Mouse (Mus musculus): Measurements from ENCODE around the gene Glyctk.

The Glyctk gene

DNA sequence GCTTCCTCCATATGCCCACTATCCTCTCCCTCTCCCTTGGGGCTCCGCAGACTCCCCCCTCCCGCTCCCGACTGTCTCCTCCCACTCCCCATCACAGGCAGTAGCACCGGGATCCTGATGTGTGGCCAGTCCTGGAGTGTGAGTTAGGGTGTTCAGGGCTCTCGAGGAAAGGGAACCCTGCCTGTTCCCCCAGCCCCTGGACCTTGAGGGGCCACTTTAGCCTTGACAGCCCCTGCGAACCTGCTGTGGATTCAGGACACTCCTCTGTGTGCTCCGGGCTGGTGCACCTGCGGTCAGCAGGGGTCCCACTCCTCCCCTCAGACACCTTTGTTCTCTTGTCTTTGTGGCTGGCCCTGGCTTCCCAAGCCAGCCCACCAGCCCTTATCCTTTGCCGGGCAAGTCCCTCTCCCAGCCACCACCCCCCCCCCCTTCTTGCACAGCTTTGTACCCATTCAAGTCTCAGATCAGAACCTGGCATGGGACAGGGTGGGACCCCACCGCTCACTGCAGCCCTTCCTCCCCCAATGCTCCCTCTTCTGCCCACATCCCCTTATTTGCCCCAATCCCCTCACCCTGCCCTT lies 10.0 kb downstream of the Glyctk start:
- no peak for DNase-seq (ENCODE audit: low read depth, low spot score)

DNA sequence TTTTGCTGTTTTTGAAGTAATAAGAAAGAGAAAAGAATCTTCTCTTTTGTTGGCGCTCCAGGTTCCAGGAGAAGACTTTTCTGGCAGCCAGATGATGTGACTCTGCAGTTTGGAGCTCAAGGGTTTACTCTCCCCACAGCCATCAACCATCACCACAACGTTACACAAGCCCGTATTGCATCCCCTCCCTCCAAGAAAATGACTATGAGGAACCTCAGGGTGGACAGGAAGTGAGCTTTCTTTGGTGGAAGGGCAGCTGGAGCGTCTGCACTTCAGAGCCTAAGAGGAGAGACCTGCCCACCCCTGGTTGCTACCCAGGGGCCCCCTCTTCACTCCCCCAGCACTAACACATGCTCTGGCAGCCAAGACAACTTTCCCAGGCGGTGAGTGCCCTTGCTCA lies 10.7 kb downstream of the Glyctk start:
- DNase-seq (ENCODE audit: low read depth, low spot score), result no peak

DNA sequence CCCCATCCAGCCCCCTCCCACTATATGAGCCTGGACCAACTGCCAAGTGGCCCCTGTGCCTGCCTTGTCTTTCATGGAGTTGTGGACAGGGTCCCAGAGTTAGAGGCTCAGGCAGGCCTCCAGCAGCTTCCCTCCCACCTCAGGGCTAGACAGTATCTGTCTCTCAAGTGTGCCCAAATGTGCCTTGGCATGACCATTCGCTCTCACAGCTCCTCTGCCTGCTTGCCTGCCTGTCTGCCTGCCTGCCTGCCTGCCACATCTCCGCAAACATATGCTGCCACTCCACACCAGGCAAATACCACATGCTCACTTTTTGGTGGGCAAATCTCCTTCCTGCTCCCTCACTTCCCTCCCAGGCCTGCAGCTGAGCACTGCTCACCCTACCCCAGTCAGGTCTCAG lies 12.4 kb downstream of the Glyctk start:
- no peak for DNase-seq (ENCODE audit: low read depth, low spot score)

DNA sequence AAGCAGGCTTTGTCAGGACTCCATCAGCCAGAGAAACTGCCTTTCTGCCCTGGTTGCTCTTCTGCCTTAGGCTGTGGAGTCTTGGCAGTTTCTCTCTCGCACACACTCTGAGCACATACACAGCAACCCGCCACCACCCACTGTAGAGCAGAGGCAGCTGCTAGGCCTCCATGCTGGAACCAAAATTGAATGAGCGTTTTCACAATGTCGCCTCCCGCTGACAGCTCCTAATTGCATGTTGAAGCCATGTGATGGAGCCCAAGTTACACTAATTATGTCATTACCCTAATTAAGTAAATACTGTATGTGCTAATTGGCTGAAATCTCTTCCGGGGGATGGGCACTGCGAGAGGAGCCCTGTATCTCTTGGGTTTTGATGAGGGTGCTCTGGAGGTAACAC lies 13.8 kb downstream of the Glyctk start:
- no peak for DNase-seq (ENCODE audit: low read depth, low spot score)

DNA sequence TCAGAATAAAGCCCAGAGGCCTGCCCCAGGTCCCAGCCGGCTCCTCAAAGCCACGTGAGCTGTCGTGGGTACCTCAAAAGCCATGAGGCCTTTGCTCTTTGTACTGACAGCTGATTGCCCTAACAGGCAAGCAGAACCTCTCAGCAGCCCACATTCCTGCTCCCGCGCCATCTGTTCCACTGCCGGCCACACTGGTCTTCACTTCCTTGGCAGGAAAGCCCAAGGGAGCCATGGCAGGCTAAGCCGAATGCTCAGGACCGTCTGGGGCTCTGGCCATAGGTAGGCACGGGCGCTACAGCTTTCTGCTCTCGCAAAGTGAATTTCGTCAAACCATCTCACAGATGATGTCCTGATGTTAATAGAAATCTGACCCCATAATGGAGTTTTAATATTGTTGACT lies 16.0 kb downstream of the Glyctk start:
- no peak for DNase-seq (ENCODE audit: low read depth, low spot score)

DNA sequence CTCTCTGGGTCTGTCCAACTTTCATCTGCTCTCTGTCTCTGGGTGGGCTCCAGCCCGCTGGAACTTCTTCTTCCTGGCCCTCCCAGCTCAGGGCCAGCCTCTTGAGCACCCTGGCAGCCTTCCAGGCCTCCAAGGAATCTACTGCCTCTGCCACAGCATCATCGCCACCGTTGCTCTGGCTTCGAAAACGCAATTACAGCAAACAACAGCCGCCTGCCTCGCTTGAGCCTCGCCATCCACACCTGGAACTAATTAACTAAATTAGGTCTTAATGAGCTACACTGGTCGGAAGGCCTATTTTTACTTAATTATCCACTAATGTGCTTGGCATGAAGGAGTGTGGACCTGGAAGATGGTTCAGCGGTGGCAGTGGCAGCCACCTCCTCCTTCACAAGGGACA lies 18.2 kb downstream of the Glyctk start:
- DNase-seq (ENCODE audit: low read depth, low spot score), result peak; percentile 64

DNA sequence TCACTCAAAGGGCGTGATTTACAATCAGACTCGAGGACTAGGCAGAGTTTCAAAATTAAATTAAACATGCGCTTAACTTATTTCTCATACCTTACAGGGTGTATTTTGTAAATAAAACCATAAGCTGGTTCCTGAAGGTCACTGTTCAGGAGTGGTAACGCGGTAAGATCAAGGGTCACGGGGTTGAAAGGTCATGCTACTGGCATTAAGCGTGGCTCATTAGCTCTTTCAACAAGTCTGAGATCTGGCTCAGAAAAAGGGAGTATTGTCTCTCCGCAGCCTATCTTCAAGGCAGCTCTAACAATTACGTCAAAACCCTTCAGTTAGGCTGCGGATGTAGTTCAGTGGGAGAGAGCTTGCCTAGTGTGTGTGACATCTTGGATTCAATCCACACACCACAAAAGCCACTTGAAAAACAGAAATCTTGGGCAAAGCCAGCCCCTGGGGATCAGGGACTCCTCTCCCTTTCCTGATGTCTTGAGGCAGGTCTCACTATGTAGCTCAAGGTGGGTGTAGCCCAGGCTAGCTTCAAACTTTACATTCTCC lies 20.2 kb downstream of the Glyctk start:
- DNase-seq (ENCODE audit: low read depth, low spot score), result peak; percentile 61

DNA sequence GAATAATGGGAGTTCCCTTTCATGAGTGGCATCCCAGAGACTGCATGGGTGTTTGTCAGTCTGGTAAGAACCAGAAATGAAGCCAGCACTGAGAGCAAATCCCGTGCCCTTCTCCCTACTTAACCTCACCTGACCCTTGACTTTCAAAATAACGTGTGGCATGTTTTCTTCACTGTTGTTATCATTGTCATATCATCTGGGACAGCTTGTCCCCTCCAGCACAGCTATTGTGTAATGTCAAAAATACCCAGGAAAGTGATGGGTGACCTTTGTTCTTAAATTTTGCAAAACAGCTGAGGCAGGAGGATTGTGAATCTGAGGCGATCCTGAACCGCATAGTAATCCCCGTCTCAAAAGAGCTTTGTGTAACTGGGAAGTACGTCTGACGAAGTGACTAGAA lies 27.7 kb downstream of the Glyctk start:
- no peak for DNase-seq (ENCODE audit: low read depth, low spot score)

DNA sequence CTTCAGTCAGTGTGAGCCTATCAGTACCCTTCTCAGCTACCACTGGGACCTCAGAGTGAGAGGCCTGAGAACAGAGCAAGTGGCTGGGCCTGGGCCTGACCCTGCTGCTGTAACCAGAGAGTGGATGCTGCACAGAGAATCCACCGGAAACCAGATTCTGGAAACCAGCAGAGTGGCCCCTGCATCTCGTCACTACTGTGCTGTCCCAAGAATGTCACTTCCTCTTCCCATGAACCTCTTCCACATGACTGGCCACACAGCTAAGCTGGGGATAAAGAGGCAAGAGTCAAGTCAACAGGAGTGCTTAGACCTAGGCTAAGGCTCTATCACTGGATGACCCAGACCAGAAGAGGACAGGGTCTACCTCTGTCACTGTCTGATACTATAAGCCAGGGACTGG lies 28.9 kb downstream of the Glyctk start:
- DNase-seq (ENCODE audit: low read depth, low spot score), result no peak

DNA sequence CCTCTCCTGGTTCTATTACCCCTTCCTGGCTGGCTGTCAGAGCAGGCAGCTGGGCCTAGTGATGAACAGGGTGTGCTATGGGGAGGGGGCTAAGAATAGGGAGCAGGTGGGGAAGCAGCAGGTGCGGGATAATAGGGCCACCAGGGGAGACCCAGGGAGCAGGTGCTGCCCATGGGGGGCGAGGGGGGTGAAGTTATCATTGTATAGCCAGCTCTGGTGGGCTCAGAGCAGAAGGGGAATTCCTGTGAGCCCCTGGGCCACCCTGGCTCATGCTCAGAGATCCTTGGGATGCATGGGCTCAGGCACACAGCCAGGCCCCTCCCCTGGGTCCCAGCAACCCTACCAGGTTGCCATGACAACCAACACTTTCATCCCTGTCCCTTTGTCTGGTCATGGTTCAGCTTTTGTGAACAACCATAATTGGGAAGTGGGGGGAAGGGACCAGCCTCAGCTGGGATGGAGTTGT lies 31.1 kb downstream of the Glyctk start:
- no peak for DNase-seq (ENCODE audit: low read depth, low spot score)

DNA sequence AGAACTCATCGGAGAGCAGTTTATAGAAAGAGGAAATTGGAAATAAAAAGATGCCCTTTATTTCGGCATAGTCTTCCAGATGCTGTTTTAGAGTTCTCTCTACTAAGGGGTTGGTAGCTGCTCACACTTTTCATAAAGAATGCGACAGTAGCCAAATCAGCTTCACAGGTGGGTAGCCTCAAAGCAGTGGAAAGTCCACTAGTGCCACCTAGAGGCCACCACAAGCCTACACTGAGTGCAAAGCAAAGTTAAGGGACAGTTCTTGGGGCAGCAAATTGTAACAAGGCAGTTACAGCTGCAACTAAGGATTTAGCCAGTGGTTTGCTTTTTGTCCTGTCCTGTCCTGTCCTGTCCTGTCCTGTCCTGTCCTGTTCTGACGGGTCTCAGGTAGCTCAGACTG lies 34.3 kb downstream of the Glyctk start:
- peak; percentile 56 for DNase-seq (ENCODE audit: low read depth, low spot score)

DNA sequence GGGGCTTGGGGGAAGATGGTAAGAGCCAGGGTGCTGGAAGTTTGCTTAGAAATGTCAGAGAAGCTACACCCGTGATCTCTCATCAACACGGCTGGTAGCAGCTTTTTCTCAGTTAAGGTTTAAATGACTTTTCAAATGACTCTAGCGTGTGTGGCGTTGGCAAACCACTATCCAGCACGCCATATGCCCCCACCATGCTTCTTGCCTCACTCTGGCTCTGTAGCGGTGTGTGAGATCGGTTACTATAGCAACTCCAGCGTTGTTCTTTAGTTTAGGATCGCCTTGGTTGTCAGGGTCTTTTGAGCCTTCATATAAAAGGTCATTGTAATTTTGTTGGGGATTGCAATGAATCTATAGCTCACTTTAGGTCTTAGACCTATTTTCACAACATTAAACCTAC lies 38.9 kb downstream of the Glyctk start:
- no peak for DNase-seq (ENCODE audit: low read depth, low spot score)

DNA sequence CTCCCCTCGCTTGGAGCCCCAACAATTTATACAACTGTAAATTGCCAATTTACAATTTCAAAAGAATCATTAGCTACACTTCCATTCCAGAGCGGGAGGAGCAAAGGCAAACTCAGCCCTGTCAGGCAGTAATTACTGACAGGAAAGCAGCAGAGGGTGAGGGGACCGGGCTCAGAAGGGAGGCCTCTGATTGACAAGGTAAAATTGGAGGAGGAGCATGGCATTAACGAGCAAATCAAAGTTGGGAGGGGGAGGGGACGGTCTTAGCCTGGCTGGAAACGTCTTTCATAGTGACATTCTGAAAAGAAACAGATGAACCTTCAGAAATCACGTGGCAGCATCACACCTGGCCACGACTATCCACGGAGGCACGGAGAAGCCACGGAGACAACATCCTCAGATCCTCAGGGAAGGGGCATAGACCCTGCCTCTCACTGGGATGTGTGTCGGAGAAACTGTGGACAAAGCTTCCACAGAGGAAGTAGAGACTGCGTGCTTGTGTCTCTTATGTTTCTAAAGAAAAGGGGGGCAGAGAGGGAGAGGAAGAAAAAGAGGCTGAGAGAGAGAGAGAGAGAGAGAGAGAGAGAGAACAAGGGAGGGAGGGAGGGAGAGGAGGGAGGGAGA lies 42.0 kb downstream of the Glyctk start:
- DNase-seq (ENCODE audit: low read depth, low spot score), result no peak

DNA sequence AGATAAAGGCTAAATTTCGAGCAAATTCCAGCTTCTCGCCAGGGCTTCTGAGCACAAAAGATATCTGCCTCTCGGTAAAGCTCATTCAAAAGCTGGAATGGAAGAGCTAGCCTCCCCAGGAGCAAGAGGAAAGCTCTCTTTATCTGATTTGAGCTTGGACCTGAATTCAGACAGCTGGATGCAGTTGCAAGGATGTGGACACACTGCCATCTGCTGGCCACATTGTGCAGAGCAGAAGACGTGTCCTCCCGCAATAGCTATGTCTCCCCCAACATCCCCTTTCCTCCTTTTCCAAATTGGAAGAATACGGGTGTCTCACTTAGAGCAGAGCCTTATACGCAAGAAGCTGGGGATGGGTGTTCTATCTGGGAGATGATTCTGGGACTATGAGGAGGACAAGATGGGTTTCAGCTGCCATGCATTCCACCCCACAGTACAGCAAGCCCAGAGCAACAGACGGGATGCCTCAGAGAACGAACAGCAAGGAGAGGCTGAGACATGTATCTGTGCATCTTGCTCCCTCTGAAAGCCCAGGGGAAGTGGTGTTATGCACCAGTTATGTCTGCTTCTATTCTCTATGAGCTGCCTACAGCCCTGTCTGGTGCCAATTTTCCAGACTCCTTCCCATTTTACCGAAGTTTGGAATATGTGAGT lies 45.0 kb downstream of the Glyctk start:
- DNase-seq (ENCODE audit: low read depth, low spot score), result peak; percentile 73

DNA sequence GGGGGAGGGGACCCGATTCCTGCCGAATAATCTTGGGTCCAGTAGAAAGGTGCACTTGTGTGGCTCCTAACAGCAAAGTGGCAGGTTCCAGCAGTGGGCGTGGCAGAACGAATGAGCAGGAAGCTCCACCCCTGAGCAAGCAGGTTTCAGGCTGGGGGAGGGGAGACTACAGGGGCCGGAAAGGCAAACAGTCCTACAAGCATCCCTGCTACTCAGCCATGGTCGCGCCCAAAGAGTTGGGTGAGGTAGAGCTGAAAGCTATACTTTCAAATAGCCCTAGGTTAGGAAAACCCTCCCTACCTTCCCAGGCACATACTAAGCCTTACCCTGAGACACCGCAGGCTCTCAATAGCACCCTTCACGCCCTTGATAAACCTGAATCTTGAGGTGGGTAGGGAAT lies 51.7 kb downstream of the Glyctk start:
- no peak for DNase-seq (ENCODE audit: low read depth, low spot score)

DNA sequence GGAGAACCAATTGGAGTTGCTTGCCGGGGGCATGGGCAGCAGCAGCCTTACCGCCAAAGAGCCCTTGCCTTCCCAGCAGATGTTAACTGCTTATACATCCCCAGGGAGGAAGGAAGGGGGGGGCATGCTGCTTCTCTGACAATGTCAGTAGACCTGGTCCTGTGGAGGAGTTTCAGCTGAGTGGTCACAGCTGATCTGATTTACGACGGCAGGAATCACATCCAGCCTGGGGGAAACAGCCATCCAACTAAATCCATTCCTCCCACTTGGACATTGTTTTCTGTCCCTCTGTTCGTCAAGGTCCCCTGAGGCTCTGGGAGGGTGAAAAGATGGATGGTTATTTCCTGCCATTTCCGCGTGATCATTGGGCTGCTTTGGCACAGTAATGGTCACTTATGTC lies 53.5 kb downstream of the Glyctk start:
- DNase-seq (ENCODE audit: low read depth, low spot score), result no peak

Measured in forelimb bud, embryonic 11.5 days (tissue).